Mouse (Mus musculus) kidney, adult 2 months (tissue): Measurements from ENCODE around the gene Lgals2. TPM values are rescaled to one million over a fixed set of nuclear protein-coding genes. Genes with fewer than 3 reads are reported as not detected.

ENCODE experiments used
- DNase-seq: peaks from one replicate; pipeline ENCODE4 v3.0.0; 2021
- H3K27ac ChIP-seq: fragments of 200-500 bp; 2 replicates; pipeline ENCODE4 v1.5.1; 2012; ENCODE audit warnings: low read depth, low read length, control low read depth, inconsistent platforms; ENCODE audit not compliant: insufficient read depth
- H3K27me3 ChIP-seq: fragments of 200-500 bp; replicated peaks from 2 replicates; pipeline ENCODE4 v1.6.1; 2012; ENCODE audit warnings: mild to moderate bottlenecking, moderate library complexity, low read length, inconsistent platforms; ENCODE audit not compliant: control insufficient read depth, insufficient read depth
- H3K36me3 ChIP-seq: fragments of 200-500 bp; 2 replicates; pipeline ENCODE4 v1.6.1; 2012; ENCODE audit warnings: mild to moderate bottlenecking, moderate library complexity, low read length, inconsistent platforms; ENCODE audit not compliant: control insufficient read depth, insufficient read depth
- H3K4me1 ChIP-seq: fragments of 200-500 bp; 2 replicates; pipeline ENCODE4 v1.6.1; 2011; ENCODE audit warnings: low read length; ENCODE audit not compliant: control insufficient read depth, insufficient read depth
- H3K4me3 ChIP-seq: fragments of 200-500 bp; 2 replicates; pipeline ENCODE4 v1.5.1; 2011; ENCODE audit warnings: mild to moderate bottlenecking, low read depth, low read length, control low read depth; ENCODE audit not compliant: insufficient read depth
- CTCF ChIP-seq: fragments of 200-500 bp; conservative IDR thresholded peaks from 2 replicates; pipeline ENCODE4 v1.5.1; 2011; ENCODE audit warnings: low read depth, mild to moderate bottlenecking, control low read depth, low read length, moderate library complexity, mixed read lengths; ENCODE audit not compliant: insufficient read depth, insufficient read length
- POLR2A ChIP-seq: fragments of 200-500 bp; IDR thresholded peaks from one replicate; pipeline ENCODE4 v1.6.1; 2011; ENCODE audit warnings: low read depth, low read length, control low read depth
- WGBS: fragments of 180-500 bp; shearing (Covaris S2); methylation state at CpG from one replicate; pipeline ENCODE4 v1.1.7; 2018; 5-methylcytosine and 5-hydroxymethylcytosine counted together
- polyA plus RNA-seq: library from polyadenylated mRNA; depleted of rRNA; stranded (reverse); fragments of >200 nt; gene quantifications from 2 replicates; pipeline ENCODE4 v1.2.3, GENCODE M21; 2012

Gene Lgals2
- polyA plus RNA-seq, 1 experiment = 0.25 TPM

- Histone ChIP-seq H3K4me1 (peaks cover 22% of the 10 kb centered on the region), H3K36me3 (no peaks in the 10 kb centered on the region), H3K27me3 (no peaks in the 10 kb centered on the region), H3K4me3 (no peak overlapping the region), H3K27ac (peak overlapping the region; percentile 96)
- TF ChIP-seq CTCF = 0 out of 2 replicates have a peak, but pooled peaks have one; percentile 5
- TF ChIP-seq POLR2A = no peak
- 38% methylated on average over 10 of the region's 10 CpGs for WGBS
- peak; percentile 54 for DNase-seq
Measured at GRCm38 (mm10) chr15:78830742-78831719, 24.3 kb downstream of the Lgals2 start.

DNA sequence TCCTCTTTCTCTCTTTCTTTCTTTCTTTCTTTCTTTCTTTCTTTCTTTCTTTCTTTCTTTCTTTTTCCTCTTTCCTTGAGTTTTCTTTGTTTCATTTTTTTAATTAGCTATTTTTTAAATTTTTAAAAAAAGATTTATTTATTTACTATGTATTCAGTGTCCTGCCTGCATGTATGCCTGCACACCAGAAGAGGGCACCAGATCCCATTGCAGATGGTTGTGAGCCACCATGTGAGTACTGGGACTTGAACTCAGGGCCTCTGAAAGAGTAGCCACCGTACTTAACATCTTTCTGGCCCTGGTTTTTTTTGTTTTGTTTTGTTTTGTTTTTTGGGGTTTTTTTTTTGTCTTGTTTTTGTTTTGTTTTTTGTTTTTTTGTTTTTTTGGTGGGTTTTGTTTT is 25.7 kb downstream of the Lgals2 start:
- no peak for TF ChIP-seq POLR2A
- TF ChIP-seq CTCF = peak; percentile 46
- Histone ChIP-seq H3K36me3 (no peaks in the 10 kb centered on the region), H3K27ac (no peak overlapping the region), H3K27me3 (no peaks in the 10 kb centered on the region), H3K4me3 (no peak overlapping the region), H3K4me1 (peaks cover 16% of the 10 kb centered on the region)
- no peak for DNase-seq
- 98% methylated on average over 1 of the region's 1 CpGs for WGBS

GRCm38 (mm10) chr15:78828315-78828714 is 27.0 kb downstream of the Lgals2 start:
- TF ChIP-seq POLR2A = no peak
- no peak for TF ChIP-seq CTCF
- WGBS = 42% methylated on average over 5 of the region's 5 CpGs

GRCm38 (mm10) chr15:78826213-78827204 is 28.8 kb downstream of the Lgals2 start:
- peak; percentile 84 for DNase-seq
- Histone ChIP-seq H3K27me3 (no peaks in the 10 kb centered on the region), H3K36me3 (no peaks in the 10 kb centered on the region), H3K4me1 (peaks cover 6% of the 10 kb centered on the region), H3K27ac (no peak overlapping the region), H3K4me3 (no peak overlapping the region)
- WGBS = 22% methylated on average over 28 of the region's 28 CpGs
- no peak for TF ChIP-seq POLR2A
- peak; percentile 96 for TF ChIP-seq CTCF

More at GRCm38 (mm10) chr15:78828315-78828714, 27.0 kb downstream of the Lgals2 start:
- Histone ChIP-seq H3K4me1 (peaks cover 10% of the 10 kb centered on the region), H3K4me3 (no peak overlapping the region), H3K27ac (no peak overlapping the region), H3K36me3 (no peaks in the 10 kb centered on the region), H3K27me3 (no peaks in the 10 kb centered on the region)
- DNase-seq = peak; percentile 5

DNA sequence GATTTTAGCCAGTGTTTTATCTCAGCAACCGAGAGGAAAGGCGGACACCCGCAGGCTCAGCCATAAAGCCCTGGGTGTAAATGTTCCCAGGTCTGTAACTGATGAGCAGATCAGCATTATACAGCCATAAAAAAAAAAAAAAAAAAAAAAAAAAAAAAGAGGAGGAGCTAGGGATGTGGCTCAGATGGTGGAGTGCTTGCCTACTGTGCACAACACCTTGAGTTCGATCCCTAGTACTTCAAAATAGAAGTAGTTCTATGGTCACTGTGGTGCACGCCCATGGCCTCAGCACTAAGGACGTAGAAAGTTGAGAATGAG is 39.3 kb downstream of the Lgals2 start:
- Histone ChIP-seq H3K27ac (no peak overlapping the region), H3K4me3 (no peak overlapping the region), H3K4me1 (peaks cover 6% of the 10 kb centered on the region; the same call in 1 of the 2 replicates), H3K36me3 (no peaks in the 10 kb centered on the region), H3K27me3 (no peaks in the 10 kb centered on the region)
- DNase-seq = no peak
- TF ChIP-seq CTCF (no peak), POLR2A (no peak)
- WGBS = 74% methylated on average over 6 of the region's 6 CpGs

DNA sequence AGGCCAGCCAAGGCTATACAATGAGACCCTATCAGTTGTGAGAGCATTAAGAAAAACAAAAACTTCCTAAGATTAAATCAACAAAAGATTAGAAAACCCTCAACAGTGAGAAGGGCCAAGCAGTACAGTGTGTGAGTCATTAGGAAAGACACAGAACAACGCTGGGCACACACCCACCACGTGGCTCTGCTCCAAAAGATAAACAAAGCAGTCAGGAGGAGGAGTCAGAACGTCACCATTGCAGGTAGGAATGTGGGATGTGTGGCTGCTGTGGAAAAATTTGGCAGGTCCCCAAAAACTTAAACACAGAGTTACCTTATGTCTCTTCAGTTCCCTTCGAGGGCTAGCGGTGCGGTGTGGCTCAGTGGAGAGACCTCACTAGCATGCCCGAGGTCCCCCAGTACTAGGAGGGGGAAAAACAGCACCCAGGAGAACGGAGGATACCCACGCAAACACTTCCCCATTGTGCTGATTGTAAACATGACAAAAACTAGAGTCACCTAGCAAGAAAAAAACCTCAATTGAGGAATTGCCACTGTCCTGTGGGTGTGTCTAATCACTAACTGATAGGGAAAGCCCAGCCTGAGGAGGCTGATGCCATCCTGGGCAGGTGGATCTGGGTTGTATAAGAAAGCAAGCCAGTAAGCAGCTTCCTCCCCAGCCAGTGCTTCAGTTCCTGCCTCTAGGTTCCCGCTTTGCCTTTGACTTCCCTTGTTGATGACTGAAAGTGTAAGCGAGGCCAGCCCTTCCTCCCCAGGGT is 39.8 kb downstream of the Lgals2 start:
- TF ChIP-seq CTCF = no peak
- TF ChIP-seq POLR2A = no peak
- peaks cover 6% of the 10 kb centered on the region; the same call in 1 of the 2 replicates for H3K4me1 ChIP-seq

GRCm38 (mm10) chr15:78813603-78814002 is 41.7 kb downstream of the Lgals2 start:
- WGBS = 40% methylated on average over 4 of the region's 4 CpGs

More for the DNA sequence above, 39.8 kb downstream of the Lgals2 start:
- 49% methylated on average over 11 of the region's 11 CpGs for WGBS
- H3K36me3 ChIP-seq = no peaks in the 10 kb centered on the region
- no peak for DNase-seq
- no peaks in the 10 kb centered on the region for H3K27me3 ChIP-seq
- H3K27ac ChIP-seq = no peak overlapping the region
- H3K4me3 ChIP-seq = no peak overlapping the region

More at GRCm38 (mm10) chr15:78813603-78814002, 41.7 kb downstream of the Lgals2 start:
- no peak overlapping the region for H3K4me3 ChIP-seq
- TF ChIP-seq POLR2A (no peak), CTCF (no peak)
- DNase-seq = peak; percentile 54
- H3K36me3 ChIP-seq = no peaks in the 10 kb centered on the region
- H3K27me3 ChIP-seq = no peaks in the 10 kb centered on the region
- peaks cover 6% of the 10 kb centered on the region; the same call in 1 of the 2 replicates for H3K4me1 ChIP-seq
- H3K27ac ChIP-seq = no peak overlapping the region
